Mouse (Mus musculus): ENCODE data around the gene Arsb. TPM values are rescaled to one million over a fixed set of nuclear protein-coding genes. Genes with fewer than 3 reads are reported as not detected.

The Arsb gene
- 6.2 and 7.6 TPM in 2 replicates for polyA plus RNA-seq (2016; fragmentation: Nextera tagmentation; extraction: Ambion mirVana)

- Histone ChIP-seq H3K27ac (peak within 1 kb of the TSS; percentile 39), H3K4me3 (peak within 1 kb of the TSS; percentile 54), H3K36me3 (no peaks in the 10 kb centered on the region), H3K4me2 (replicated peaks) (peak within 1 kb of the TSS; percentile 88), H3K9me3 (no peaks in the 10 kb centered on the region), H3K9ac (peak within 1 kb of the TSS; percentile 71), H3K27me3 (replicated peaks) (no peaks in the 10 kb centered on the region), H3K4me1 (peaks cover 8% of the 10 kb centered on the region; the same call in 1 of the 2 replicates)
- WGBS = under 1% methylated on average over 66 of the region's 66 CpGs
- ATAC-seq (ENCODE audit: low FRiP score, low read depth) = peak; percentile 95
These were observed at the start of gene Arsb for GRCm38 (mm10) chr13:93771588-93772278. Gene Arsb, plus strand, starts transcription at chr13:93771630.

GRCm38 (mm10) chr13:93721916-93722315 lies 49.5 kb upstream of the Arsb start:
- no peak overlapping the region for H3K4me2 ChIP-seq (replicated peaks)
- no peaks in the 10 kb centered on the region for H3K9me3 ChIP-seq
- H3K27ac ChIP-seq = no peak overlapping the region
- H3K4me3 ChIP-seq = no peak overlapping the region
- H3K36me3 ChIP-seq = no peaks in the 10 kb centered on the region
- 85% methylated on average over 4 of the region's 4 CpGs for WGBS
- no peak overlapping the region for H3K9ac ChIP-seq
- no peaks in the 10 kb centered on the region for H3K27me3 ChIP-seq (replicated peaks)
- H3K4me1 ChIP-seq = no peaks in the 10 kb centered on the region
- ATAC-seq (ENCODE audit: low FRiP score, low read depth) = no peak

- Histone ChIP-seq H3K27me3 (replicated peaks) (no peaks in the 10 kb centered on the region), H3K4me2 (replicated peaks) (no peak overlapping the region), H3K27ac (no peak overlapping the region), H3K9ac (no peak overlapping the region), H3K9me3 (no peaks in the 10 kb centered on the region), H3K36me3 (no peaks in the 10 kb centered on the region), H3K4me3 (no peak overlapping the region), H3K4me1 (no peaks in the 10 kb centered on the region)
- WGBS = 90% methylated on average over 3 of the region's 3 CpGs
- ATAC-seq (ENCODE audit: low FRiP score, low read depth) = 0 out of 2 replicates have a peak, but pooled peaks have one; percentile 29
These were observed 48.0 kb upstream of the Arsb start for GRCm38 (mm10) chr13:93723455-93723854.

GRCm38 (mm10) chr13:93724206-93724605 lies 47.2 kb upstream of the Arsb start:
- H3K27ac ChIP-seq = no peak overlapping the region
- no peak overlapping the region for H3K9ac ChIP-seq
- no peak for ATAC-seq (ENCODE audit: low FRiP score, low read depth)
- no peaks in the 10 kb centered on the region for H3K9me3 ChIP-seq
- H3K4me1 ChIP-seq = no peaks in the 10 kb centered on the region
- H3K27me3 ChIP-seq (replicated peaks) = no peaks in the 10 kb centered on the region
- H3K4me2 ChIP-seq (replicated peaks) = no peak overlapping the region
- WGBS = 40% methylated on average over 2 of the region's 2 CpGs
- H3K4me3 ChIP-seq = no peak overlapping the region
- H3K36me3 ChIP-seq = no peaks in the 10 kb centered on the region

GRCm38 (mm10) chr13:93735131-93735636 lies 36.2 kb upstream of the Arsb start:
- Histone ChIP-seq H3K27me3 (replicated peaks) (no peaks in the 10 kb centered on the region), H3K27ac (no peak overlapping the region), H3K9ac (no peak overlapping the region), H3K4me2 (replicated peaks) (no peak overlapping the region), H3K36me3 (no peaks in the 10 kb centered on the region), H3K9me3 (no peaks in the 10 kb centered on the region), H3K4me3 (no peak overlapping the region), H3K4me1 (no peaks in the 10 kb centered on the region)
- ATAC-seq (ENCODE audit: low FRiP score, low read depth) = no peak
- 87% methylated on average over 5 of the region's 5 CpGs for WGBS

- ATAC-seq (ENCODE audit: low FRiP score, low read depth) = no peak
- 52% methylated on average over 8 of the region's 8 CpGs for WGBS
These were observed 27.3 kb upstream of the Arsb start for GRCm38 (mm10) chr13:93744118-93744517.

GRCm38 (mm10) chr13:93752597-93753400 lies 18.6 kb upstream of the Arsb start:
- 0 out of 2 replicates have a peak overlapping the region, but pooled peaks have one; percentile 12 for H3K4me2 ChIP-seq (replicated peaks)
- H3K27ac ChIP-seq = no peak overlapping the region
- 43% methylated on average over 14 of the region's 14 CpGs for WGBS
- H3K27me3 ChIP-seq (replicated peaks) = no peaks in the 10 kb centered on the region
- no peaks in the 10 kb centered on the region for H3K9me3 ChIP-seq
- ATAC-seq (ENCODE audit: low FRiP score, low read depth) = peak; percentile 84
- no peak overlapping the region for H3K4me3 ChIP-seq
- no peaks in the 10 kb centered on the region for H3K36me3 ChIP-seq
- H3K9ac ChIP-seq = no peak overlapping the region
- H3K4me1 ChIP-seq = peaks cover 3% of the 10 kb centered on the region

More at GRCm38 (mm10) chr13:93744118-93744517, 27.3 kb upstream of the Arsb start:
- Histone ChIP-seq H3K4me3 (no peak overlapping the region), H3K9ac (no peak overlapping the region), H3K4me1 (no peaks in the 10 kb centered on the region), H3K36me3 (no peaks in the 10 kb centered on the region), H3K4me2 (replicated peaks) (no peak overlapping the region), H3K9me3 (no peaks in the 10 kb centered on the region), H3K27me3 (replicated peaks) (no peaks in the 10 kb centered on the region), H3K27ac (no peak overlapping the region)

GRCm38 (mm10) chr13:93755084-93755483 lies 16.3 kb upstream of the Arsb start:
- no peak for ATAC-seq (ENCODE audit: low FRiP score, low read depth)
- 92% methylated on average over 4 of the region's 4 CpGs for WGBS

GRCm38 (mm10) chr13:93756674-93757073 lies 14.8 kb upstream of the Arsb start:
- no peak for ATAC-seq (ENCODE audit: low FRiP score, low read depth)
- WGBS = 88% methylated on average over 7 of the region's 7 CpGs
- Histone ChIP-seq H3K27me3 (replicated peaks) (no peaks in the 10 kb centered on the region), H3K27ac (no peak overlapping the region), H3K9me3 (no peaks in the 10 kb centered on the region), H3K4me2 (replicated peaks) (no peak overlapping the region), H3K4me3 (no peak overlapping the region), H3K36me3 (no peaks in the 10 kb centered on the region), H3K9ac (no peak overlapping the region), H3K4me1 (peaks cover 9% of the 10 kb centered on the region)

More at GRCm38 (mm10) chr13:93755084-93755483, 16.3 kb upstream of the Arsb start:
- H3K4me2 ChIP-seq (replicated peaks) = no peak overlapping the region
- no peaks in the 10 kb centered on the region for H3K27me3 ChIP-seq (replicated peaks)
- peaks cover 9% of the 10 kb centered on the region for H3K4me1 ChIP-seq
- H3K4me3 ChIP-seq = no peak overlapping the region
- no peak overlapping the region for H3K27ac ChIP-seq
- no peak overlapping the region for H3K9ac ChIP-seq
- H3K9me3 ChIP-seq = no peaks in the 10 kb centered on the region
- H3K36me3 ChIP-seq = no peaks in the 10 kb centered on the region

GRCm38 (mm10) chr13:93757514-93757913 lies 13.9 kb upstream of the Arsb start:
- H3K27me3 ChIP-seq (replicated peaks) = no peaks in the 10 kb centered on the region
- no peak overlapping the region for H3K4me3 ChIP-seq
- ATAC-seq (ENCODE audit: low FRiP score, low read depth) = no peak
- no peaks in the 10 kb centered on the region for H3K36me3 ChIP-seq
- no peaks in the 10 kb centered on the region for H3K9me3 ChIP-seq
- WGBS = 85% methylated on average over 6 of the region's 6 CpGs
- peaks cover 9% of the 10 kb centered on the region for H3K4me1 ChIP-seq
- H3K27ac ChIP-seq = no peak overlapping the region
- no peak overlapping the region for H3K4me2 ChIP-seq (replicated peaks)
- H3K9ac ChIP-seq = no peak overlapping the region

GRCm38 (mm10) chr13:93758149-93758898 lies 13.1 kb upstream of the Arsb start:
- 0 out of 2 replicates have a peak overlapping the region, but pooled peaks have one; percentile 9 for H3K4me2 ChIP-seq (replicated peaks)
- H3K27me3 ChIP-seq (replicated peaks) = no peaks in the 10 kb centered on the region
- peak; percentile 58 for ATAC-seq (ENCODE audit: low FRiP score, low read depth)
- H3K9ac ChIP-seq = no peak overlapping the region
- H3K4me3 ChIP-seq = no peak overlapping the region
- H3K4me1 ChIP-seq = peaks cover 9% of the 10 kb centered on the region
- no peak overlapping the region for H3K27ac ChIP-seq
- H3K9me3 ChIP-seq = no peaks in the 10 kb centered on the region
- WGBS = 21% methylated on average over 14 of the region's 14 CpGs
- no peaks in the 10 kb centered on the region for H3K36me3 ChIP-seq

- ATAC-seq (ENCODE audit: low FRiP score, low read depth) = no peak
- H3K36me3 ChIP-seq = no peaks in the 10 kb centered on the region
- H3K4me3 ChIP-seq = no peak overlapping the region
- no peaks in the 10 kb centered on the region for H3K27me3 ChIP-seq (replicated peaks)
- no peak overlapping the region for H3K9ac ChIP-seq
- H3K9me3 ChIP-seq = no peaks in the 10 kb centered on the region
- H3K4me2 ChIP-seq (replicated peaks) = no peak overlapping the region
- peaks cover 9% of the 10 kb centered on the region for H3K4me1 ChIP-seq
- no peak overlapping the region for H3K27ac ChIP-seq
- WGBS = 93% methylated on average over 8 of the region's 8 CpGs
These were observed 9.6 kb upstream of the Arsb start for GRCm38 (mm10) chr13:93761831-93762230.

All from neural tube, embryonic 12.5 days (tissue).